Mouse (Mus musculus) hindbrain, postnatal 0 days (tissue): ENCODE results near the gene Wbp11. TPM values are rescaled to one million over a fixed set of nuclear protein-coding genes. Genes with fewer than 3 reads are reported as not detected.
A peak's percentile ranks its signal among the peaks of the same experiment; 100 is the strongest.

ENCODE experiments used
- ATAC-seq: fragments of 200-750 bp; cut with Nextera tagmentation; 2 replicates; pipeline ENCODE4 v1.8.0; 2017; ENCODE audit warnings: mild to moderate bottlenecking, moderate TSS enrichment, moderate library complexity
- DNase-seq: peaks from one replicate; pipeline ENCODE4 v3.0.0-alpha.2; 2015; ENCODE audit warnings: low spot score
- H3K27ac ChIP-seq: fragments of 300-500 bp; sonication (generic); 2 replicates; pipeline ENCODE4 v1.5.1; 2014; ENCODE audit warnings: mild to moderate bottlenecking
- H3K27me3 ChIP-seq: fragments of 300-500 bp; sonication (generic); 2 replicates; pipeline ENCODE4 v1.6.1; 2014; ENCODE audit warnings: low read length, mixed read lengths; ENCODE audit not compliant: insufficient read depth
- H3K36me3 ChIP-seq: fragments of 300-500 bp; sonication (generic); 2 replicates; pipeline ENCODE4 v1.6.1; 2014; ENCODE audit warnings: low read length, mixed read lengths; ENCODE audit not compliant: insufficient read depth
- H3K4me1 ChIP-seq: fragments of 300-500 bp; sonication (generic); 2 replicates; pipeline ENCODE4 v1.6.1; 2014; ENCODE audit warnings: antibody characterized with exemption, low read length, mixed read lengths; ENCODE audit not compliant: insufficient read depth
- H3K4me2 ChIP-seq: fragments of 300-500 bp; sonication (generic); 2 replicates; pipeline ENCODE4 v1.6.1; 2014; ENCODE audit warnings: low read depth, mild to moderate bottlenecking, low read length, moderate library complexity, mixed read lengths
- H3K4me3 ChIP-seq: fragments of 300-500 bp; sonication (generic); 2 replicates; pipeline ENCODE4 v1.5.1; 2014; ENCODE audit warnings: low read length
- H3K9ac ChIP-seq: fragments of 300-500 bp; sonication (generic); replicated peaks from 2 replicates; pipeline ENCODE4 v1.6.1; 2014; ENCODE audit warnings: mild to moderate bottlenecking, low read length, moderate library complexity, mixed read lengths
- H3K9me3 ChIP-seq: fragments of 300-500 bp; sonication (generic); 2 replicates; pipeline ENCODE4 v1.6.1; 2016; ENCODE audit warnings: low read length, mixed read lengths
- CTCF ChIP-seq: IDR thresholded peaks from 2 replicates; pipeline ENCODE4 v1.5.1; 2016; ENCODE audit warnings: antibody characterized with exemption, control low read depth, low read depth
- WGBS: fragments of 180-500 bp; shearing (Covaris S2); extraction: QIAGEN DNeasy Blood & Tissue Kit; methylation state at CpG from one replicate; pipeline ENCODE4 v1.1.7; 2014; 5-methylcytosine and 5-hydroxymethylcytosine counted together
- polyA plus RNA-seq: library from polyadenylated mRNA; unstranded; fragments of >200 nt; fragmentation: Nextera tagmentation; extraction: Ambion mirVana; gene quantifications from 2 replicates; pipeline ENCODE4 v1.2.1, GENCODE M21; 2015
- total RNA-seq: library from RNA; depleted of rRNA; stranded (reverse); fragments of >200 nt; gene quantifications from 2 replicates; pipeline ENCODE4 v1.2.3, GENCODE M21; 2014

Gene Wbp11
- total and polyA plus RNA-seq, 2 experiments from 2014 or later = 39.4 to 81.2 TPM

DNA sequence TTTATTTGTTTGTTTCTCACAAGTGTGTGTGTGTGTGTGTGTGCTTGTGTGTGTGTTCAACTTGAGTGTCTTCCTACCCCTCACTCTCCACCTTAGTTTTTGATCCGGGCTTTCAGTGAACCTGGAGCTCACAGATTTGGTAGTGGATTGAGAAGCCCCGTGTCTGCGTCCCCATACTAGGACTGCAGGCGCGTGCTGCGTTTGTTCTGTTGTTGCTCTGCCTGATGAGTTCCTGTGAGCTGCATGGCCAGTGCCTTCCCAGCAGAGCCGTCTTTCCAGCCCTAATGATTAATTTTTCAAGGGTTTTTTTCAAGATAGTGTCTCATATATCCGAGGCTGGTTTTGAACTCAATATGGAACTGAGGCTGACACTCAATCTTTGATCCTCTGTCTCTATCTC lies 30.4 kb upstream of the Wbp11 start:
- 86% methylated on average over 8 of the region's 8 CpGs for WGBS
- no peak overlapping the region for H3K4me2 ChIP-seq
- no peaks in the 10 kb centered on the region for H3K9me3 ChIP-seq
- H3K27me3 ChIP-seq = no peaks in the 10 kb centered on the region
- ATAC-seq (no peak), DNase-seq (no peak)
- no peak overlapping the region for H3K4me3 ChIP-seq
- no peak overlapping the region for H3K27ac ChIP-seq
- no peak for TF ChIP-seq CTCF
- H3K4me1 ChIP-seq = no peaks in the 10 kb centered on the region
- no peak overlapping the region for H3K9ac ChIP-seq
- no peaks in the 10 kb centered on the region for H3K36me3 ChIP-seq

DNA sequence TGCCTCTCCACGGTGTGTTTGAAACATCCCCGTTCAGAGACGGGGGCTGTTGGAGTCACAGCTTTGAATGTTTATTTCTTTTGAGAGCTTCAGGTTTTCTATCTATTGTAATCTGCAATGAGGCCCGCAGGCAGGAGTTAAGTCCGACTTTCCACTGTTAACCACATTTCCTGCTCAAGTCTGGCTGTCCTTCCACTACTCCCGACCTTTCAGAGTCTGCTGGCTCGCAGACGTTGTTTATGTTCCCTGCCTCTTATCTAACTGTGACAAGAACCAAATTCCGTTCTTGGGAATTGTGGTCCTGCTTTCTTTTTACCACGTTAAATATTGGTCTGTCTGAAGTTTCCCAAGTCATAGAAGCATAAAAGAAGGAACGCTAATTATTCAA lies 29.8 kb upstream of the Wbp11 start:
- Histone ChIP-seq H3K27ac (no peak overlapping the region), H3K4me1 (no peaks in the 10 kb centered on the region), H3K27me3 (no peaks in the 10 kb centered on the region), H3K36me3 (no peaks in the 10 kb centered on the region), H3K9me3 (no peaks in the 10 kb centered on the region), H3K9ac (no peak overlapping the region), H3K4me2 (no peak overlapping the region), H3K4me3 (no peak overlapping the region)
- ATAC-seq (no peak), DNase-seq (no peak)
- 71% methylated on average over 11 of the region's 11 CpGs for WGBS
- TF ChIP-seq CTCF = no peak

DNA sequence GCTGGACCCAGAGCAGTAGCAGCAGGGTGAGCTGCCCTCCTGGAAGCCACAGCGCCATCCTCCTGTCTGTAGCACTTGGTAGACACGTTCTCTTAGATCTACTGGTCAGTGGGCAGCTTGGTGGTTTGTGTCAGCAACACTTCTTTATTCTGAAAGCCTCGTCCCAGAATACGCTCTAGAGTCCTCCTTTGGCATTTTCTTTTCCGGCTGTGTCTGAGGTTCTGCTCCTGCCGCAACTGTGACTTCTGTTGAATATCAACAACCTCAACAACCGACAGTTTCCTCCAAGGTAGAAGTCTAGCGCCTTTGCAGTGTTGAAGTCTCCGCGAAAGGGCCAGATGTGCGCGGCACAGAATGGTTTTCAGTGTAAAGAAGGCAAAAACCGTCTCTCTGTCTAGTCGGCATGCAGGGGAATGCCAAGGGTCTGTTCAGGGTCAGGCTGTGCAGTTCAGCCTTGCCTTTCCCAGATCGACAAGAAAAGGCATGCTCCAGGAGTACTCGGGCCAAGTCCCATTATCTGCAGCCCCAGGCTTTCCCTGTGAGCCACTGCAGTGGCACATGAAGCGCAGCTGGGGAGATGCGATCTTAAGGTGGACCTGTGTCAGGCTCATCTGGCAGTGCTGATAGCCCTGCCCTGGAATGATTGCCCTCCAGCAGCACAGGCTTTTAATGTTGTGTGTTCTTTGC lies 29.3 kb upstream of the Wbp11 start, which contains the start of gene Art4:
Gene Art4, minus strand, starts transcription at position 548 of the 687 bp plus-strand sequence.
- Histone ChIP-seq H3K9me3 (no peaks in the 10 kb centered on the region), H3K27me3 (no peaks in the 10 kb centered on the region), H3K27ac (no peak within 1 kb of the TSS), H3K4me3 (no peak within 1 kb of the TSS), H3K4me2 (no peak within 1 kb of the TSS), H3K9ac (no peak within 1 kb of the TSS), H3K4me1 (no peaks in the 10 kb centered on the region), H3K36me3 (no peaks in the 10 kb centered on the region)
- ATAC-seq (no peak), DNase-seq (no peak)
- TF ChIP-seq CTCF = no peak
- WGBS = 77% methylated on average over 18 of the region's 18 CpGs

DNA sequence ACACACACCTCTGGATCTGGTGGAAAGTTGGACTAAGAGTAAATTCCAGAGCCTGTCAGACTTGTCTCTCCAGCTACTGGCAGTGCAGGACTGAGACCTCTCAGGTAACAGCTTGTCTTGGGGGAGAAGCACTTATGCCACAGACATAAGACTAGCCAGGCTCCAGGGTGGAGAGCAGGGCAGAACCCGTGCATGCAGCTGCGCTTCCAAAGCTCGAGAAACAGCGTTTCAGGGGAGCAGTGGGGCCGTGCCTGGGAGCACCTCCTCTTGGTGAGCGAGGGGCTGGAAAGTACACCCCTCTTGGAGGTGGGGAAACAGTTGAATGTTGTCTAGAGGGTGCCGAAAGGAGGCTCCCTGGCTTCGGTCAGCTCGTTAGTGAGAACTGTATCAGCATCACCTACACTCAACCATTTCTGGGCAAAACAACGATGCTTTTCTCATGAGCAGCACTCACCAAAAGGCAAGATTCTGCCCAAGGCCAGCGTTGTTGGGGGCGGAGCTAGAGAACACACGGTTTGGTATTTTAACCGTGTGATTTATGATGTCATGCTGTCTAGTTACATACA lies 28.1 kb upstream of the Wbp11 start:
- Histone ChIP-seq H3K4me1 (no peaks in the 10 kb centered on the region), H3K27ac (no peak overlapping the region), H3K36me3 (no peaks in the 10 kb centered on the region), H3K27me3 (no peaks in the 10 kb centered on the region), H3K9me3 (no peaks in the 10 kb centered on the region), H3K4me3 (no peak overlapping the region), H3K9ac (no peak overlapping the region), H3K4me2 (no peak overlapping the region)
- no peak for TF ChIP-seq CTCF
- DNase-seq (no peak), ATAC-seq (no peak)
- WGBS = 71% methylated on average over 14 of the region's 14 CpGs

DNA sequence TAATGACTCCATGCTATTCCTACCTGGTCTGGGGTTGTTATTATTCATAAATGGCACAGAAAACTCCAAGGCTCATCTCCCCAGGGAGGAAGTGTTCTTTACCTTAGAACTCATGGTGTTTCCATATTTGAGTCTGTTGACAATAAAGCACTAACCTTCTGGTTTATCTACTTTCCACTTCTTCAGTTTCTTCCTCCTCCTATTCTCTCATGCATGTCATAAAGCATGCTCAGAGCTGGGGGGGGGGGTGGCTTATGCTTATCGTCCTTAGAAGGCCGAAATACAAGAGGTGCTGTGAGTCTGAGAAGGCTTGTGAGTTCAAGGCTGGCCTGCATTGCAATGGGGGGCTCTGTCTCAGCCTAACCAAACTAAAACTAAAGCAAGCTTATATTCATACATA lies 27.1 kb upstream of the Wbp11 start:
- H3K27ac ChIP-seq = no peak overlapping the region
- DNase-seq = no peak
- no peaks in the 10 kb centered on the region for H3K4me1 ChIP-seq
- 83% methylated on average over 2 of the region's 2 CpGs for WGBS
- no peak for TF ChIP-seq CTCF
- H3K9me3 ChIP-seq = no peaks in the 10 kb centered on the region
- H3K36me3 ChIP-seq = no peaks in the 10 kb centered on the region
- H3K27me3 ChIP-seq = no peaks in the 10 kb centered on the region
- no peak overlapping the region for H3K4me3 ChIP-seq
- H3K9ac ChIP-seq = no peak overlapping the region
- no peak for ATAC-seq
- no peak overlapping the region for H3K4me2 ChIP-seq

DNA sequence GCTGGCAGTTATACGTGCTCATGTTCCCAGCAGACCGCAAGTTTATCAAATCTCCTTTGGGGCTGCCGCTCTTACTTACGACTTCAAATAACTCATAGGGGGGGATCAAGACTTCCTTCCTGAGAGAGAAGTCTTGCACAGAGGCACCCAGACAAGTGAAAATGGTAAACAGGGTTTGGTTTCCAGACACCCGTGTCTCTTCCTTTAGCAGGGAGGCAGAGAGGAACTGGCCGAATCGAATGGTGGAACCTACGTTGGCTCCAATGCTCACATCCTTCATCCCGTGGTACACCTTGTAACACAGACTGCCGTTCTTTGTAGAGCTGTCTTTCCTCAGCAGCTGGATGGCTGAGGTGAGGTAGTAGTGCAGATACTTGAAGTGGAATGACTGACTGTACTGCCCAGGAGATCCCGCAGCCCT lies 26.3 kb upstream of the Wbp11 start:
- DNase-seq (no peak), ATAC-seq (no peak)
- H3K9me3 ChIP-seq = no peaks in the 10 kb centered on the region
- no peaks in the 10 kb centered on the region for H3K4me1 ChIP-seq
- 88% methylated on average over 11 of the region's 11 CpGs for WGBS
- H3K4me2 ChIP-seq = no peak overlapping the region
- no peak overlapping the region for H3K9ac ChIP-seq
- H3K4me3 ChIP-seq = no peak overlapping the region
- H3K27me3 ChIP-seq = no peaks in the 10 kb centered on the region
- H3K27ac ChIP-seq = no peak overlapping the region
- no peaks in the 10 kb centered on the region for H3K36me3 ChIP-seq
- TF ChIP-seq CTCF = no peak

DNA sequence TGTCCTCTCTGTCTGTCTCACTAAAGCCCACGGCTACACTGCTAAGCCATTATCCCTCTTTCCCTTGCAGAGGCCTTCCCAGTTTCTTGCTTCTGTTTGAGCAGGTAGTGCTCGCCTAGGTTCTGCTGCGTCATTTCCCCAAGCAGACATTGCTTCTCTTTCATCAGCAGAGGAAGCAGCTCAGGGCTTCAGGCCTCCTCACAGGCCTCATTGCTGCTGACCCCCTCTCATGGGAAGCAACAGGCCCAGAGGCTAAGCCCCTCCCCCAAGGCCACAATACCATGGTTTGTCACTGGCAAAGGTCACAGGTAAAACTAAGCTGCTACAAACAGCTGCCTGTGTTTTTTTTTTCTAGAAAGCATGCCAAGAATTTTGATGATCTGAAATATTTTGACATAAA lies 24.7 kb upstream of the Wbp11 start:
- DNase-seq (peak; percentile 3), ATAC-seq (no peak)
- no peak for TF ChIP-seq CTCF
- 57% methylated on average over 3 of the region's 3 CpGs for WGBS
- Histone ChIP-seq H3K36me3 (no peaks in the 10 kb centered on the region), H3K9me3 (no peaks in the 10 kb centered on the region), H3K4me1 (no peaks in the 10 kb centered on the region), H3K27me3 (no peaks in the 10 kb centered on the region), H3K27ac (peak overlapping the region; percentile 17), H3K4me2 (no peak overlapping the region), H3K9ac (no peak overlapping the region), H3K4me3 (no peak overlapping the region)
